Mouse (Mus musculus) cerebellum, adult 2 months (tissue): ENCODE measurements at regions not wholly inside any gene's neighbourhood (a gene's known extent, or its start where the extent isn't known, plus 50 kb on each side); places are given as distances from the start of the nearest gene placed in this dataset.
A peak's percentile ranks its signal among the peaks of the same experiment; 100 is the strongest.

Experiments
- DNase-seq, 2 experiments: peaks; one replicate each; pipeline ENCODE4 v3.0.0; 2021
- H3K27ac ChIP-seq: fragments of 200-500 bp; 2 replicates; pipeline ENCODE4 v1.5.1; 2012; ENCODE audit warnings: low read length, control low read depth, inconsistent platforms; ENCODE audit not compliant: insufficient read depth
- H3K27me3 ChIP-seq: fragments of 200-500 bp; 2 replicates; pipeline ENCODE4 v1.6.1; 2012; ENCODE audit warnings: inconsistent platforms, mild to moderate bottlenecking, low read length, moderate library complexity; ENCODE audit not compliant: control insufficient read depth, insufficient read depth
- H3K4me1 ChIP-seq: fragments of 200-500 bp; 2 replicates; pipeline ENCODE4 v1.6.1; 2011; ENCODE audit warnings: low read length; ENCODE audit not compliant: control insufficient read depth, insufficient read depth
- H3K4me3 ChIP-seq: fragments of 200-500 bp; replicated peaks from 2 replicates; pipeline ENCODE3; 2011; ENCODE audit warnings: mild to moderate bottlenecking, low read depth, low read length, control low read depth; ENCODE audit not compliant: insufficient read depth
- CTCF ChIP-seq: fragments of 200-500 bp; IDR thresholded peaks from 2 replicates; pipeline ENCODE4 v1.5.1; 2011; ENCODE audit warnings: low read depth, mild to moderate bottlenecking, control low read depth, low read length, moderate library complexity, borderline replicate concordance; ENCODE audit not compliant: insufficient read depth
- POLR2A ChIP-seq: fragments of 200-500 bp; IDR thresholded peaks from 2 replicates; pipeline ENCODE4 v1.6.1; 2011; ENCODE audit warnings: low read length, control low read depth, borderline replicate concordance; ENCODE audit not compliant: insufficient read depth
- WGBS: fragments of 180-500 bp; shearing (Covaris S2); methylation state at CpG from one replicate; pipeline ENCODE4 v1.1.7; 2018; 5-methylcytosine and 5-hydroxymethylcytosine counted together

DNA sequence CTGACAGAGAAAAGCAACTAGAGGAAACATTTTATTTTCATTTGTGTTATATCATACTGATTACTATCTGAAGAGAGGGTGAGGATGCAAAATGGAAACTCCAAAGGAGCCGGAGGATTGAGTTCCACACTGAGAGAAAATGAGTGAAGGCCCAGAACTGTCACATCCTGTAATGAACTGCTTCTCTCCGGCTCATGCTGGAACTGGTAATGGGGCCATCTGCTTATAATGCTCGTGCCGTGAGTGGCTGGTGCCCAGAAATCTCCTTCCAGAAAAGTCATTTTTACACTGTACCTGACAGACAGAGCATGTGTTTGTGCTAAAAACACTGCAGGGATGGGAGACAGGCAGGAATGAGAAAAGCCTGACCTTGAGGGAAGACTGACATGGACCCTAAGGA is 483.5 kb upstream of the Pkdcc start:
- H3K4me3 ChIP-seq, result no peak overlapping the region
- peaks cover 4% of the 10 kb centered on the region; the same call in 1 of the 2 replicates for H3K4me1 ChIP-seq
- H3K27ac ChIP-seq, result no peak overlapping the region
- WGBS, result 7% methylated on average over 4 of the region's 4 CpGs
- no peaks in the 10 kb centered on the region for H3K27me3 ChIP-seq
- peak; percentile 14 to 41 for DNase-seq
- TF ChIP-seq CTCF (no peak), POLR2A (no peak)

DNA sequence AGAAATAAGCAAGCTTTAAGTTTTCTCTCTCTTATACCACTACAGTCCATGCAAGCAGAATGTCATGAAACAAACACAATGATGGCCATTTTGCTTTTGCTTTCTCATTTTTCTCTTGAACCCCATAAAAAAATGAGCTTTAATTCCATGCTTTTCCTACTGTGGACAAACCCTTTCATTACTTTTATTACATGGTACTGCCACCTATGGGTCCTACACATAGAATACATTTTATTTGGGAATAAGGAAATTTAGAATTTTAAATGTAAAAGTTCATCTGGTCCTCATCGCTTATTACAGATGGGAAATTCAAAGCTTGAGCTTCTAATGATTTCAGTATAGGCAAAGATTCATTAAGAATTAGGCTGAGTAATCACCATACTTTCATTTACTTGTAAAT is 472.6 kb upstream of the Pkdcc start:
- Histone ChIP-seq H3K27me3 (no peaks in the 10 kb centered on the region), H3K4me3 (no peak overlapping the region), H3K4me1 (no peaks in the 10 kb centered on the region), H3K27ac (no peak overlapping the region)
- no peak for TF ChIP-seq CTCF
- TF ChIP-seq POLR2A, result no peak
- 89% methylated on average over 1 of the region's 1 CpGs for WGBS
- DNase-seq, result no peak

DNA sequence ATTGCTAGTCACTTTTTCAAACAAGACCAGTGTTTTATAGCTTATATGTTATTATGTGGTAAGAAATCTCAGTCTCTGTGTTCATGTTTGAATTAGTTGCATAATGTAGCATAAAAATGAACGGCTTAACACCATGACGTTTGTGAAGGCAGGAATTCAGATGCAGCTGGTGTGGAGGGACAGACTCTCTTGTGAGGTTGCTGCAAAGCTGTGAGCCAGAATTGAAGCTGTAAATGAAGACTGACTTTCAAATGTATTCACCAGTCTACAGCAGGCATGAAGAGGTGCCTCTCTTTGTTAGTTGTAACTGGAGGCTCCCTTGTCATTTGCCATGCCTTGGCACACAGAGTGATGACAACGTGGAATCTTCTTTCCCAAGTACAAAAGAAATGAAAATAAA is 457.7 kb upstream of the Pkdcc start:
- no peak for TF ChIP-seq POLR2A
- TF ChIP-seq CTCF, result no peak

DNA sequence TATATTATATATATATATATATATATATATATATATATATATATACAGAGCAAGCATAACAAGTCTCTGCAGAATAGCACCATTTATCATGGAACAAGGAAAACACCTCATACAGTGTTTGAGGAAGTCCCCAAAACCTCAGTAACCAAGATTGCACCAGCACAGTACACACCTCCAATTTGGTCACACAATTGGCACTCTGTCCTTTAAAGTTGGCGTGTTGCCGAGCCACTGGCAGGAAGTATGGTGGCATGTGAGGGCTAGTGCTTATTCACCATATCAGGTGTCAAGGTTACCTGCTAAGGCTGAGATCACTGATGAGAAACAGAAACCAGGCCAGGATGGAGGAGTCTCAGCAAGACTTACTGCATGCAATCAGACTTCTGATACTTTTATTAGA is 436.0 kb upstream of the Pkdcc start:
- no peak overlapping the region for H3K27ac ChIP-seq
- H3K4me1 ChIP-seq, result no peaks in the 10 kb centered on the region
- no peak overlapping the region for H3K4me3 ChIP-seq
- 80% methylated on average over 2 of the region's 2 CpGs for WGBS
- no peak for DNase-seq
- H3K27me3 ChIP-seq, result no peaks in the 10 kb centered on the region
- TF ChIP-seq POLR2A (no peak), CTCF (no peak)

More for the DNA sequence above, 457.7 kb upstream of the Pkdcc start:
- Histone ChIP-seq H3K27ac (no peak overlapping the region), H3K4me3 (no peak overlapping the region), H3K4me1 (no peaks in the 10 kb centered on the region), H3K27me3 (no peaks in the 10 kb centered on the region)
- no peak for DNase-seq
- WGBS, result 38% methylated on average over 3 of the region's 3 CpGs

DNA sequence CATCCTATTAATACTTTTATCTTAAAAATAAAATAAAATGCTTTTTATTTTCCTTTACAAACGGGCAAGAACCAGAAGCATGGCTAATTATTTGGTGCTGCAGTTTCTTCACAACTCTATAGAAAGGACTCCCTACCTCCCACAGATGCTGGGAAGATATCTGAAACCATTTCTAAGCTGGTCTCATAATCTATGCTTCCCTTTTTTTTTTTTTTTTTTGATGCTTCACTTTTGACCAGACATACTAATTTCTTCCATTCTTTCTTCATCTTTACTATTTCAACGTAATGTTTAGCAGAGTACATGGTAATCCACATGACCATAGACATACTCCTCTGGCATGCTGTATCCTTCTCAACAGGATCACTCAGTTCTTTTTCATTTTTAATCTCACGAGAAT is 393.0 kb upstream of the Pkdcc start:
- Histone ChIP-seq H3K4me1 (no peaks in the 10 kb centered on the region), H3K4me3 (no peak overlapping the region), H3K27me3 (no peaks in the 10 kb centered on the region), H3K27ac (no peak overlapping the region)
- WGBS, result 74% methylated on average over 3 of the region's 3 CpGs
- DNase-seq, result no peak
- TF ChIP-seq POLR2A (no peak), CTCF (no peak)

DNA sequence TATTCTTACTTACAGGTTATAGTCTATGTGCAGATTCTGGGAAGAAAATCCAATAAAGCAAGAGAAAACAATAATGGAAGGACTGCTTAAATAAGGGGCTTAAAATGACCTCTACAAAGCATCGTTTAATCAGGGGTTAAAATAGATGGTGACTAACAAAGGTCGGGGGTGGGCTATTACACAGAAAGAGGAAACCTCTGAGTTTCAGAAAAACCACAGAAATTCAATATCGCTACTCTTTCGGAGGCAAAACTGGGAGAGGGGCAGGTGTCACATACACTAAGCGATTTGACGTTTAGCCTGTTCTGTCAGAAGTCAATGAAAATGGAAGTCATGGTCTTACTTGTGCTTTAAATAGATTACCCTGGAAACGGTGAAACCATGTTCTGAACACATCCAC is 391.0 kb upstream of the Pkdcc start:
- no peaks in the 10 kb centered on the region for H3K4me1 ChIP-seq
- no peak for TF ChIP-seq CTCF
- no peak for TF ChIP-seq POLR2A
- no peak for DNase-seq
- WGBS, result 84% methylated on average over 7 of the region's 7 CpGs
- no peak overlapping the region for H3K4me3 ChIP-seq
- H3K27me3 ChIP-seq, result no peaks in the 10 kb centered on the region
- no peak overlapping the region for H3K27ac ChIP-seq

DNA sequence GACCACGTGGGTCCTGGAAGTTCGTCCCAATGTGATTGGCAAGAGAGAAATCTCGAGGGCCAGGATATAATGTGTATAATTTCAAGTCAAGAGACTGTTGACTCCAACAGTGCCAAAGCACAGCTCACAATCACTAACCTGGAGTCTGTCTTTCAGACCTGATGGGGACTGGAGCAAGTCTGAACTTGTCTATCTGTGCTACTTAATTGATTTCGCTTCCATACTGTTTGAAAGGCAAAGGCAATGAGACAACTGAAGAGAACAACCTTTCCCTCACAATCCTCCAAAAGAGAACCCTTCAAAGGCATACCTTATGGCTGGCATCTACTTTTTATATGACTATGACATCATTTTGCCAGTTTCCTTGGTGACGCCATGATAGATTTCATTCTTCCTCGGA is 390.5 kb upstream of the Pkdcc start:
- H3K4me3 ChIP-seq, result no peak overlapping the region
- 88% methylated on average over 6 of the region's 6 CpGs for WGBS
- no peaks in the 10 kb centered on the region for H3K27me3 ChIP-seq
- no peak for TF ChIP-seq CTCF
- TF ChIP-seq POLR2A, result no peak
- H3K27ac ChIP-seq, result no peak overlapping the region
- DNase-seq, result no peak
- no peaks in the 10 kb centered on the region for H3K4me1 ChIP-seq

DNA sequence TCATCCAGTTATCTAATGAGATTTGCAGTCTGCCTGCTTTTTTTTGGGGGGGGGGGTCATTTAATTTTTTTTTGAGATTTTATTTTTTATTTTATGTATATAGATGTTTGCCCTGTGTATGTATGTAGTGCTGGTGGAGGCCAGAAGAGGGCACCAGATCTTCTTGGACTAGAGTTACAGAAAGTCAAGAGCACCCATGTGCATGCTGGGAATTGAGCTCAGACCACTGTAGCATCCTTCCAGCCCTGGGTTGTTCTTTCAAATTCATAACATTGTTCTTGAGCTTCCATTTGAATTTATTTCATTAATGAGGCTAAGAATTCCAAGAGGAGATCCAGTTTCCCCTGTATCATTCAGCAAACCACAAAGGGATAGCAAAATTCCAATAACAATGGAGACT is 387.9 kb upstream of the Pkdcc start:
- no peak for DNase-seq
- no peak for TF ChIP-seq POLR2A
- no peak for TF ChIP-seq CTCF
- Histone ChIP-seq H3K27me3 (no peaks in the 10 kb centered on the region), H3K4me1 (no peaks in the 10 kb centered on the region), H3K4me3 (no peak overlapping the region), H3K27ac (no peak overlapping the region)
